Mouse (Mus musculus) embryonic facial prominence, embryonic 13.5 days (tissue): ENCODE data around the gene C530025M09Rik. TPM values are rescaled to one million over a fixed set of nuclear protein-coding genes. Genes with fewer than 3 reads are reported as not detected.
A peak's percentile ranks its signal among the peaks of the same experiment; 100 is the strongest.

ENCODE experiments used
- ATAC-seq: fragments of 200-750 bp; cut with Nextera tagmentation; 2 replicates; pipeline ENCODE4 v1.8.0; 2017; ENCODE audit warnings: low read depth; ENCODE audit not compliant: insufficient number of reproducible peaks, insufficient read depth, low FRiP score, low TSS enrichment
- H3K27ac ChIP-seq: fragments of 300-500 bp; sonication (generic); 2 replicates; pipeline ENCODE4 v1.5.1; 2015; ENCODE audit warnings: moderate library complexity, mild to moderate bottlenecking, inconsistent platforms
- H3K27me3 ChIP-seq: fragments of 300-500 bp; sonication (generic); 2 replicates; pipeline ENCODE4 v1.6.1; 2015; ENCODE audit warnings: mild to moderate bottlenecking, inconsistent platforms
- H3K36me3 ChIP-seq: fragments of 300-500 bp; sonication (generic); 2 replicates; pipeline ENCODE4 v1.6.1; 2015; ENCODE audit warnings: mild to moderate bottlenecking, inconsistent platforms
- H3K4me1 ChIP-seq: fragments of 300-500 bp; sonication (generic); 2 replicates; pipeline ENCODE4 v1.6.1; 2015; ENCODE audit warnings: inconsistent platforms
- H3K4me2 ChIP-seq: fragments of 300-500 bp; sonication (generic); 2 replicates; pipeline ENCODE4 v1.6.1; 2015; ENCODE audit warnings: moderate library complexity, mild to moderate bottlenecking, inconsistent platforms
- H3K4me3 ChIP-seq: fragments of 300-500 bp; sonication (generic); 2 replicates; pipeline ENCODE4 v1.5.1; 2015; ENCODE audit warnings: mild to moderate bottlenecking, inconsistent platforms
- H3K9ac ChIP-seq: fragments of 300-500 bp; sonication (generic); 2 replicates; pipeline ENCODE4 v1.6.1; 2015; ENCODE audit warnings: mild to moderate bottlenecking, inconsistent platforms
- H3K9me3 ChIP-seq: fragments of 300-500 bp; sonication (generic); 2 replicates; pipeline ENCODE4 v1.6.1; 2016; ENCODE audit warnings: inconsistent platforms
- WGBS: fragments of 180-500 bp; shearing (Covaris S2); methylation state at CpG from one replicate; pipeline ENCODE4 v1.1.7; 2015; ENCODE audit warnings: mixed read lengths; 5-methylcytosine and 5-hydroxymethylcytosine counted together
- polyA plus RNA-seq: library from polyadenylated mRNA; unstranded; fragments of >200 nt; fragmentation: Nextera tagmentation; extraction: Ambion mirVana; gene quantifications from 2 replicates; pipeline ENCODE4 v1.2.1, GENCODE M21; 2015

The C530025M09Rik gene
- polyA plus RNA-seq, result 0.47 TPM in 1 of 2 replicates, not detected in the other

- Histone ChIP-seq H3K36me3 (no peaks in the 10 kb centered on the region), H3K27me3 (peaks cover 69% of the 10 kb centered on the region), H3K4me2 (peak within 1 kb of the TSS; percentile 98), H3K4me1 (peaks cover 21% of the 10 kb centered on the region), H3K4me3 (peak within 1 kb of the TSS; percentile 58), H3K27ac (no peak within 1 kb of the TSS), H3K9me3 (no peaks in the 10 kb centered on the region), H3K9ac (peak within 1 kb of the TSS; percentile 67)
- ATAC-seq, result peak; percentile 56
- WGBS, result under 1% methylated on average over 81 of the region's 82 CpGs
Observed at GRCm38 (mm10) chr2:149830536-149831458, at the start of gene C530025M09Rik. C530025M09Rik (minus strand) TSS chr2:149831213.

GRCm38 (mm10) chr2:149877954-149878353 is 46.9 kb upstream of the C530025M09Rik start:
- no peak overlapping the region for H3K4me3 ChIP-seq

GRCm38 (mm10) chr2:149873346-149873745 is 42.3 kb upstream of the C530025M09Rik start:
- Histone ChIP-seq H3K9me3 (no peaks in the 10 kb centered on the region), H3K4me2 (no peak overlapping the region), H3K36me3 (no peaks in the 10 kb centered on the region), H3K9ac (no peak overlapping the region), H3K27me3 (no peaks in the 10 kb centered on the region), H3K4me3 (no peak overlapping the region), H3K27ac (no peak overlapping the region), H3K4me1 (no peaks in the 10 kb centered on the region)
- ATAC-seq, result no peak
- WGBS, result 90% methylated on average over 3 of the region's 3 CpGs

More at GRCm38 (mm10) chr2:149877954-149878353, 46.9 kb upstream of the C530025M09Rik start:
- WGBS, result 49% methylated on average over 2 of the region's 2 CpGs
- no peak for ATAC-seq
- H3K27ac ChIP-seq, result no peak overlapping the region
- no peaks in the 10 kb centered on the region for H3K27me3 ChIP-seq
- H3K4me2 ChIP-seq, result no peak overlapping the region
- H3K9me3 ChIP-seq, result no peaks in the 10 kb centered on the region
- no peak overlapping the region for H3K9ac ChIP-seq
- H3K36me3 ChIP-seq, result no peaks in the 10 kb centered on the region
- no peaks in the 10 kb centered on the region for H3K4me1 ChIP-seq

GRCm38 (mm10) chr2:149872496-149872895 is 41.5 kb upstream of the C530025M09Rik start:
- ATAC-seq, result no peak
- Histone ChIP-seq H3K9ac (no peak overlapping the region), H3K36me3 (no peaks in the 10 kb centered on the region), H3K9me3 (no peaks in the 10 kb centered on the region), H3K27me3 (no peaks in the 10 kb centered on the region), H3K27ac (no peak overlapping the region), H3K4me3 (no peak overlapping the region), H3K4me1 (no peaks in the 10 kb centered on the region), H3K4me2 (no peak overlapping the region)
- WGBS, result 87% methylated on average over 4 of the region's 4 CpGs

- Histone ChIP-seq H3K9ac (no peak overlapping the region), H3K27ac (no peak overlapping the region), H3K4me3 (no peak overlapping the region), H3K27me3 (no peaks in the 10 kb centered on the region), H3K9me3 (no peaks in the 10 kb centered on the region), H3K36me3 (no peaks in the 10 kb centered on the region), H3K4me2 (no peak overlapping the region), H3K4me1 (no peaks in the 10 kb centered on the region)
- 45% methylated on average over 2 of the region's 2 CpGs for WGBS
- ATAC-seq, result no peak
Observed at GRCm38 (mm10) chr2:149870496-149870895, 39.5 kb upstream of the C530025M09Rik start.

- no peak for ATAC-seq
- H3K4me3 ChIP-seq, result no peak overlapping the region
- no peaks in the 10 kb centered on the region for H3K36me3 ChIP-seq
- H3K9me3 ChIP-seq, result no peaks in the 10 kb centered on the region
- H3K4me2 ChIP-seq, result no peak overlapping the region
- no peak overlapping the region for H3K9ac ChIP-seq
- H3K27ac ChIP-seq, result no peak overlapping the region
- no peaks in the 10 kb centered on the region for H3K27me3 ChIP-seq
- WGBS, result 75% methylated on average over 5 of the region's 5 CpGs
- H3K4me1 ChIP-seq, result no peaks in the 10 kb centered on the region
Observed at GRCm38 (mm10) chr2:149865914-149866435, 35.0 kb upstream of the C530025M09Rik start.

- H3K27me3 ChIP-seq, result no peaks in the 10 kb centered on the region
- H3K36me3 ChIP-seq, result no peaks in the 10 kb centered on the region
- no peak overlapping the region for H3K27ac ChIP-seq
- no peak overlapping the region for H3K4me3 ChIP-seq
- ATAC-seq, result no peak
- H3K4me2 ChIP-seq, result no peak overlapping the region
- WGBS, result 92% methylated on average over 3 of the region's 3 CpGs
- no peak overlapping the region for H3K9ac ChIP-seq
- no peaks in the 10 kb centered on the region for H3K4me1 ChIP-seq
- no peaks in the 10 kb centered on the region for H3K9me3 ChIP-seq
Observed at GRCm38 (mm10) chr2:149861002-149861401, 30.0 kb upstream of the C530025M09Rik start.

- WGBS, result 55% methylated on average over 4 of the region's 4 CpGs
- Histone ChIP-seq H3K27me3 (no peaks in the 10 kb centered on the region), H3K36me3 (no peaks in the 10 kb centered on the region), H3K27ac (no peak overlapping the region), H3K9ac (no peak overlapping the region), H3K4me1 (no peaks in the 10 kb centered on the region), H3K4me3 (no peak overlapping the region), H3K9me3 (no peaks in the 10 kb centered on the region), H3K4me2 (no peak overlapping the region)
- no peak for ATAC-seq
Observed at GRCm38 (mm10) chr2:149848778-149849177, 17.8 kb upstream of the C530025M09Rik start.

- Histone ChIP-seq H3K36me3 (no peaks in the 10 kb centered on the region), H3K4me2 (no peak overlapping the region), H3K9ac (no peak overlapping the region), H3K4me3 (no peak overlapping the region), H3K4me1 (no peaks in the 10 kb centered on the region), H3K27ac (no peak overlapping the region), H3K9me3 (no peaks in the 10 kb centered on the region), H3K27me3 (no peaks in the 10 kb centered on the region)
- no peak for ATAC-seq
- 78% methylated on average over 2 of the region's 2 CpGs for WGBS
Observed at GRCm38 (mm10) chr2:149844575-149844974, 13.6 kb upstream of the C530025M09Rik start.

GRCm38 (mm10) chr2:149839666-149840065 is 8.7 kb upstream of the C530025M09Rik start:
- no peak overlapping the region for H3K27ac ChIP-seq
- H3K9ac ChIP-seq, result no peak overlapping the region
- no peaks in the 10 kb centered on the region for H3K4me1 ChIP-seq
- no peak for ATAC-seq
- peaks cover under 1% of the 10 kb centered on the region; the same call in 1 of the 2 replicates for H3K27me3 ChIP-seq
- H3K4me3 ChIP-seq, result no peak overlapping the region
- H3K9me3 ChIP-seq, result no peaks in the 10 kb centered on the region
- H3K4me2 ChIP-seq, result no peak overlapping the region
- WGBS, result 86% methylated on average over 2 of the region's 2 CpGs
- no peaks in the 10 kb centered on the region for H3K36me3 ChIP-seq

GRCm38 (mm10) chr2:149836471-149837135 is 5.6 kb upstream of the C530025M09Rik start:
- 78% methylated on average over 2 of the region's 2 CpGs for WGBS

More at GRCm38 (mm10) chr2:149836471-149837135, 5.6 kb upstream of the C530025M09Rik start:
- H3K27ac ChIP-seq, result no peak overlapping the region
- H3K4me1 ChIP-seq, result peaks cover 7% of the 10 kb centered on the region; the same call in 1 of the 2 replicates
- no peak overlapping the region for H3K4me3 ChIP-seq
- H3K9ac ChIP-seq, result no peak overlapping the region
- no peak overlapping the region for H3K4me2 ChIP-seq
- H3K27me3 ChIP-seq, result peaks cover 26% of the 10 kb centered on the region
- ATAC-seq, result no peak
- no peaks in the 10 kb centered on the region for H3K36me3 ChIP-seq
- H3K9me3 ChIP-seq, result no peaks in the 10 kb centered on the region
